Comparison of ENCODE assay signal across 1 mouse cellular context in the genomic region with DNA sequence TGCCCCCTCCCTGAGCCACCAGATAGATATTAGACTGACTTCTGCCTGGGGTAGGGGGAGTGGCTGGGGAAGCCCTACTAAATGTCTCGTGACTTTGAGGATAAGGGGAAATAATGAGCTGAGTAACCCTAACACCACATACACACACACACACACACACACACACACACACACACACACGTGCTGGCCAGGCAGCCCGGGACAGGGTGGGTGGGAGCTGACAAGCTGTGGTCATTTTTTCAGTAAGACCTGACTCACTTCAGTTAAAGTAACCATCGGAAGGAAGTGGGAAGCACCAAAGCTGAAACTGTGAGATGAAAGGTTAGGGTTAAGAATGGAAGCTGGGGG.
A peak's percentile ranks its signal among the peaks of the same experiment; 100 is the strongest.
TF ChIP-seq lines count a peak whose summit lies in the region.

No protein-coding gene starts in this region.

TF ChIP-seq in CH12.LX, 34 proteins besides CTCF, POLR2A, EP300 and RAD21 (continued from another document):
- TF ChIP-seq E2F4 (IDR thresholded peaks at IDR 0.05; ENCODE audit: insufficient replicate concordance, low read depth, low read length) (no peak), BHLHE40 (IDR thresholded peaks at IDR 0.05; ENCODE audit: low read depth, low read length) (peak; percentile 98), GABPA (IDR thresholded peaks at IDR 0.05; ENCODE audit: insufficient replicate concordance, low read depth, low read length) (no peak), JUND (conservative IDR thresholded peaks at IDR 0.05; ENCODE audit: low read depth, low read length) (no peak), JUN (IDR thresholded peaks at IDR 0.05; ENCODE audit: insufficient read depth, low read depth, low read length) (no peak), HCFC1 (IDR thresholded peaks at IDR 0.05; ENCODE audit: low read depth, low read length) (0 out of 2 replicates have a peak, but pooled peaks have one; percentile 3), MYC (IDR thresholded peaks at IDR 0.05; ENCODE audit: low read depth, low read length) (0 out of 2 replicates have a peak, but pooled peaks have one; percentile 18), MAZ (IDR thresholded peaks at IDR 0.05; ENCODE audit: low read depth, low read length) (0 out of 2 replicates have a peak, but pooled peaks have one; percentile 40), CHD1 (IDR thresholded peaks at IDR 0.05; ENCODE audit: low read depth, low read length) (no peak), USF1 (IDR thresholded peaks at IDR 0.05; ENCODE audit: low read depth, low read length) (no peak), USF2 (conservative IDR thresholded peaks at IDR 0.05; ENCODE audit: low read depth, low read length) (no peak), SIN3A (IDR thresholded peaks at IDR 0.05; ENCODE audit: low read length) (peak; percentile 33; the same call in 1 of the 2 replicates), ELF1 (IDR thresholded peaks at IDR 0.05; ENCODE audit: low read depth, low read length) (no peak), TBP (conservative IDR thresholded peaks at IDR 0.05; ENCODE audit: low read depth, low read length) (no peak), SMC3 (IDR thresholded peaks at IDR 0.05; ENCODE audit: low read depth, low read length) (peak; percentile 13; the same call in 1 of the 2 replicates), ZMIZ1 (IDR thresholded peaks at IDR 0.05; ENCODE audit: low read depth, low read length) (no peak; the same call in 1 of the 2 replicates), MAFK (IDR thresholded peaks at IDR 0.05; ENCODE audit: insufficient replicate concordance, low read length) (0 out of 2 replicates have a peak, but pooled peaks have one; percentile 36)
